Mouse (Mus musculus) heart, embryonic 10.5 days (tissue): ENCODE results near the gene 4931428F04Rik. TPM values are rescaled to one million over a fixed set of nuclear protein-coding genes. Genes with fewer than 3 reads are reported as not detected.
A peak's percentile ranks its signal among the peaks of the same experiment; 100 is the strongest.

Experiments used
- DNase-seq: peaks from one replicate; pipeline ENCODE4 v3.0.0-alpha.2; 2017; ENCODE audit warnings: low spot score
- H3K27ac ChIP-seq: fragments of 300-500 bp; sonication (generic); 2 replicates; pipeline ENCODE4 v1.5.1; 2016; ENCODE audit warnings: mild to moderate bottlenecking
- H3K27me3 ChIP-seq: fragments of 300-500 bp; sonication (generic); 2 replicates; pipeline ENCODE4 v1.6.1; 2016; ENCODE audit warnings: mild to moderate bottlenecking; ENCODE audit not compliant: poor library complexity, insufficient read depth, severe bottlenecking
- H3K36me3 ChIP-seq: fragments of 300-500 bp; sonication (generic); 2 replicates; pipeline ENCODE4 v1.6.1; 2016; ENCODE audit warnings: mild to moderate bottlenecking, moderate library complexity
- H3K4me1 ChIP-seq: fragments of 300-500 bp; sonication (generic); 2 replicates; pipeline ENCODE4 v1.6.1; 2016; ENCODE audit warnings: mild to moderate bottlenecking
- H3K4me3 ChIP-seq: fragments of 300-500 bp; sonication (generic); 2 replicates; pipeline ENCODE4 v1.5.1; 2016; ENCODE audit warnings: mild to moderate bottlenecking, moderate library complexity
- H3K9me3 ChIP-seq: fragments of 300-500 bp; sonication (generic); 2 replicates; pipeline ENCODE4 v1.6.1; 2016; ENCODE audit warnings: mild to moderate bottlenecking, moderate library complexity
- WGBS: fragments of 180-500 bp; shearing (Covaris S2); methylation state at CpG from one replicate; pipeline ENCODE4 v1.1.7; 2016; 5-methylcytosine and 5-hydroxymethylcytosine counted together
- polyA plus RNA-seq: library from polyadenylated mRNA; unstranded; fragments of >200 nt; fragmentation: Nextera tagmentation; extraction: Ambion mirVana; gene quantifications from 2 replicates; pipeline ENCODE4 v1.2.1, GENCODE M21; 2016

4931428F04Rik gene
- polyA plus RNA-seq, 1 experiment from 2014 or later = 8.6 TPM

- Histone ChIP-seq H3K27me3 (no peaks in the 10 kb centered on the region), H3K36me3 (peaks cover 61% of the 10 kb centered on the region), H3K4me1 (peaks cover 24% of the 10 kb centered on the region; the same call in 1 of the 2 replicates), H3K27ac (no peak overlapping the region), H3K9me3 (no peaks in the 10 kb centered on the region), H3K4me3 (no peak overlapping the region)
- no peak for DNase-seq
- 89% methylated on average over 4 of the region's 4 CpGs for WGBS
These were observed 28.3 kb upstream of the 4931428F04Rik start for GRCm38 (mm10) chr8:105317941-105318340.

DNA sequence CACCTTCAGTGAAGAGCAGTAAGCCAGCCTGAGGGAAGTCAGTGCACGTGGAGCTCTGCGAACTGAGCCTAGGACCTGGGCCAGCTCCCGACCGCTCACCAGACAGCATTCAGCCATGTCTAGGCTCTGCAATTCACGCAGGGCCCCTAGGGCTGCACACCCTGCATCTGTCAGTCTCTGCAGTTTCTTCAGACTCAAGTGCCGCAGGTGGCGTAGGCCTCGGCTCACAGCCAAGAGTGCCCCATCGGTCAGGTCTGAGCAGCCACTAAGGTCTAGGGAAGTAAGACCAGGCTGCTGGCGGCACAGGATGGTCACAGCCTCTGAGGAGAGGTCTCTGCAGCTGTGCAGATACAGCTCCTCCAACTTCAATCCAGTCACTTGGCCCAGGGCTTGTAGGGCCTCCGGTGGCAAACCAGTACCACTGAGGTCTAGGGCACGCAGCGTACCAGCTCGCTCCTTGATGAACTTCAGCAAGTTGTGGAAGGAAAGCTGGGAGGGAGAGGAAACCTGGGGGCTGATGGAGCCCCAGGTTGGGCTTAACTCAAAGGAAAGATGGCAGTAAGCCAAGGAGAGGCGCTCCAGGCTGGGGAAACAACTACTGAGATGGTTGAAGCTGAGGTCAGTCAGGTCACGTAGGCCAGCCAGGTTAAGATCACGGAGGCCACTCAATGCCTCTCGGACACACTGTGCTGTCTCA lies 25.6 kb upstream of the 4931428F04Rik start:
- peaks cover 79% of the 10 kb centered on the region for H3K36me3 ChIP-seq

GRCm38 (mm10) chr8:105313622-105314402 lies 24.1 kb upstream of the 4931428F04Rik start:
- 66% methylated on average over 9 of the region's 9 CpGs for WGBS
- Histone ChIP-seq H3K27ac (no peak overlapping the region), H3K4me3 (no peak overlapping the region), H3K36me3 (peaks cover 85% of the 10 kb centered on the region), H3K4me1 (peaks cover 25% of the 10 kb centered on the region; the same call in 1 of the 2 replicates), H3K9me3 (no peaks in the 10 kb centered on the region), H3K27me3 (no peaks in the 10 kb centered on the region)
- no peak for DNase-seq

More for the DNA sequence above, 25.6 kb upstream of the 4931428F04Rik start:
- 89% methylated on average over 18 of the region's 18 CpGs for WGBS
- no peaks in the 10 kb centered on the region for H3K27me3 ChIP-seq
- H3K9me3 ChIP-seq = no peaks in the 10 kb centered on the region
- H3K4me1 ChIP-seq = peaks cover 24% of the 10 kb centered on the region; the same call in 1 of the 2 replicates
- no peak overlapping the region for H3K27ac ChIP-seq
- DNase-seq = no peak
- H3K4me3 ChIP-seq = no peak overlapping the region

- Histone ChIP-seq H3K4me1 (peaks cover 22% of the 10 kb centered on the region; the same call in 1 of the 2 replicates), H3K27ac (no peak overlapping the region), H3K4me3 (no peak overlapping the region), H3K36me3 (peaks cover 85% of the 10 kb centered on the region), H3K27me3 (no peaks in the 10 kb centered on the region), H3K9me3 (no peaks in the 10 kb centered on the region)
- WGBS = 90% methylated on average over 8 of the region's 8 CpGs
- DNase-seq = no peak
These were observed 23.3 kb upstream of the 4931428F04Rik start for GRCm38 (mm10) chr8:105312891-105313481.

DNA sequence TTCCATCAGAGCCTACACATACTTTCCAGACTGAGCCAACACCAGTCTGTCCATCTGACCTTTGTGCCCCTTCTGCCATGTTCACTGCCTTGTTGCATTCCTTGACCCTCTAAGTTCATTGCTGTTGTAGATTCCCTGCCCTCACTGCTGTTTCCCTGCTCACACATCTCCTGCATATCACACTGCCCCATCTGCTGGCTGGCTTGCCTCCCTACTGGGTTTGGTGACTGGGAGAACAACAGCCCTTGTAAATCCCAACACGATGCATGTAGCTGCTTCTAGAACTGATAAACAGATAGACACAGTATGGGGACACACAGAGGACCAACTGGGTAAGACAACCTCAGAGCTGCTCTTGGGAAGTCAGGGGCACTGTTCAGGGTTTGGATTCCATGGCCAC lies 22.1 kb upstream of the 4931428F04Rik start:
- Histone ChIP-seq H3K4me3 (no peak overlapping the region), H3K4me1 (peaks cover 28% of the 10 kb centered on the region; the same call in 1 of the 2 replicates), H3K9me3 (no peaks in the 10 kb centered on the region), H3K27me3 (no peaks in the 10 kb centered on the region), H3K27ac (no peak overlapping the region), H3K36me3 (peaks cover 92% of the 10 kb centered on the region)
- WGBS = 81% methylated on average over 1 of the region's 1 CpGs
- DNase-seq = no peak

- WGBS = 85% methylated on average over 8 of the region's 8 CpGs
- Histone ChIP-seq H3K36me3 (peaks cover 80% of the 10 kb centered on the region), H3K27ac (no peak overlapping the region), H3K27me3 (no peaks in the 10 kb centered on the region), H3K9me3 (no peaks in the 10 kb centered on the region), H3K4me3 (no peak overlapping the region), H3K4me1 (peaks cover 38% of the 10 kb centered on the region)
- no peak for DNase-seq
These were observed 20.5 kb upstream of the 4931428F04Rik start for GRCm38 (mm10) chr8:105310118-105310517.

DNA sequence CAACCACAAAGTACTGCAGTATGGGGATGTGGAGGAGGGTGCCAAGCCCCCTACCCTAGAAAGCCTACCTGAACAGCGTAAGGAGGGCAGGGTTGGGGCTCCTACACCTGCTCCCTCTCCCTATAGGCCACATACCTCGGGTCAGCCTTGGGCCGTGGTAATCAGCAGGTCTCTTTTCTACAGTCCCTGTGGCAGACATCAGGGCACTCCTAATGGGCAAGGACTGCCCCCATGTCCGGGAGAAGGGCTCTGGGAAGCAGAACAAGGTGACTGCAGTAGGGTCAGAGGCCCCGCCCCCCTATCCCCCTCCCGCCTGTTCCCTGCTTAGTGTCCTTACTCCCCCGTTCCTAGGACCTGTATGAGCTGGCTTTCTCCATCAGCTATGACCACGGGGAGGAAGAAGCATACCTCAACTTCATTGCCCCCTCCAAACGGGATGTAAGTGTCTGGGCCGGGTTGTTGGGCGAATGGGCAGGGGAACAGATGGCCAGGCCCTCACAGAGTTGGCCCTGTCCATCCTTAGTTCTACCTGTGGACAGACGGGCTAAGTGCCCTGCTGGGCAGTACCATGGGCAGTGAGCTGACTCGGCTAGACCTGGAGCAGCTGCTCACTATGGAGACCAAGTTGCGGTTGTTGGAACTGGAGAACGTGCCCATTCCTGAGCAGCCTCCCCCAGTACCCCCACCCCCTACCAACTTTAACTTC lies 19.6 kb upstream of the 4931428F04Rik start:
- Histone ChIP-seq H3K4me3 (no peak overlapping the region), H3K27me3 (no peaks in the 10 kb centered on the region), H3K4me1 (peaks cover 42% of the 10 kb centered on the region), H3K9me3 (no peaks in the 10 kb centered on the region), H3K27ac (no peak overlapping the region), H3K36me3 (peaks cover 79% of the 10 kb centered on the region)
- DNase-seq = no peak
- WGBS = 77% methylated on average over 15 of the region's 15 CpGs

- Histone ChIP-seq H3K4me1 (peaks cover 42% of the 10 kb centered on the region), H3K9me3 (no peaks in the 10 kb centered on the region), H3K4me3 (no peak overlapping the region), H3K27ac (no peak overlapping the region), H3K27me3 (no peaks in the 10 kb centered on the region), H3K36me3 (peaks cover 80% of the 10 kb centered on the region)
- 91% methylated on average over 10 of the region's 10 CpGs for WGBS
- DNase-seq = no peak
These were observed 18.8 kb upstream of the 4931428F04Rik start for GRCm38 (mm10) chr8:105308428-105308827.

DNA sequence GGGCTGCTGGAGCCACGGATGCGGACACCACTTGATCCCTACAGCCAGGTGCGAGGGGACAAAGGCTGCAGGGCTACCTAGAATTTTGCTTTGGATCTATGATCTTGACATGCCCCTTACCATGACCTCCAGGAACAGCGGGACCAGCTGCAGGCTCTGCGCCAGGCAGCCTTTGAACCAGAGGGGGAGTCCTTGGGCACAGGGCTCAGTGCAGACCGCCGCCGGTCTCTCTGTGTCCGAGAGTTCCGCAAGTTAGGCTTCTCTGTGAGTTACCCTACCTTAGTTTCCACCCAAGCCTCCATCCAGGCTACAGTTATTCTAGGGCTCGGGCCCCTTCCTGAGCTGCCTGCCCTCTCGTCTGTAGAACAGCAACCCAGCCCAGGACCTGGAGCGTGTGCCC lies 18.0 kb upstream of the 4931428F04Rik start:
- Histone ChIP-seq H3K4me1 (peaks cover 42% of the 10 kb centered on the region), H3K4me3 (no peak overlapping the region), H3K27me3 (no peaks in the 10 kb centered on the region), H3K36me3 (peaks cover 79% of the 10 kb centered on the region), H3K9me3 (no peaks in the 10 kb centered on the region), H3K27ac (no peak overlapping the region)
- DNase-seq = no peak
- WGBS = 93% methylated on average over 13 of the region's 13 CpGs

GRCm38 (mm10) chr8:105306146-105306691 lies 16.6 kb upstream of the 4931428F04Rik start:
- Histone ChIP-seq H3K9me3 (no peaks in the 10 kb centered on the region), H3K4me3 (peak overlapping the region; percentile 61), H3K27ac (peak overlapping the region; percentile 88), H3K36me3 (peaks cover 78% of the 10 kb centered on the region), H3K4me1 (peaks cover 42% of the 10 kb centered on the region), H3K27me3 (no peaks in the 10 kb centered on the region)
- DNase-seq = no peak
- 48% methylated on average over 5 of the region's 5 CpGs for WGBS

DNA sequence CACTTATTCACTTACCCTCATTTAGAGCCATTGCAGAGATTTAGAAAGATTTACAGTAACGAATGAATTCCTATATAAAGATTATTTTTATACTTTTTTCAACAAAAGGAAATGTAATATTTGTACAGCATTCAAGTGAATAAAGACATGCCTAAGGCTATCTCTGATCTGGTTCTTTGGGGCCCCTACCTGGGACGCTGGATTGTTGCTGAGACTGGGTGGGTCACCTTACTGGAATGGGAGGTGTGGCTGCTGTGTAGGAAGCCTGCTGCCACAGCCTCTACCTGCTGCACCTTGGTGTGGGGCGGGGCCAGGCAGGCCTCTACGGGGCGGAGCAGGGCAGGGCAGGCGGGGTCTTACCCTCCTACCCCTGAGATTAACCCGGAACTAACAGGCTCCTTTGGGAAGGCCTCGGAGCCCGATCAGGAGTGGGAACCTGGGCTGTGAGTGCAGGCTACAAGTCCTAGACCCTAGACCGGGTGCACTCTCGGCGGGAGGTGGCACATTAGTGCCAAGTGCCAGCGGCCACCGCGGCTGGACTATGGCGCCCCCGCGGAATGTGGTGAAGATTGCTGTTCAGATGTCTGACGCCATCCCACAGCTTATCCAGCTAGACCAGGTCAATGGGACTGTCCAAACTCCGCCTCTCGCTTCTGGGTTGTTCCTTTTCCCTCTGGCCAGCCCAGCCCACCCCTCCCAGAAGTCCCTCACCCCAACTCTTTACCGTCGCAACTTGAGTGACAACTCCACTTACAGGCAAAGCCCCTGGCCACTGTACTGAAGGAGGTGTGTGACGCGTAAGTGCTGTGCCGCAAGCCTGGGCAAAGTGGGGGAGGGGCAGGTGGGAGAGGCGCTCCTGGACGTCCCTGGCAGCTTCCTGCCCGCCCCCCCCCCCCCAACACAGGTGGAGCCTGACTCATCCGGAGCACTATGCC lies 15.8 kb upstream of the 4931428F04Rik start, which contains the start of gene Elmo3:
Gene Elmo3 (plus strand): TSS at position 391 of the 935 bp plus-strand sequence.
- H3K27me3 ChIP-seq = no peaks in the 10 kb centered on the region
- peaks cover 42% of the 10 kb centered on the region for H3K4me1 ChIP-seq
- peak; percentile 87 for DNase-seq
- peaks cover 81% of the 10 kb centered on the region for H3K36me3 ChIP-seq
- H3K9me3 ChIP-seq = no peaks in the 10 kb centered on the region
- peak within 1 kb of the TSS; percentile 61 for H3K4me3 ChIP-seq
- peak within 1 kb of the TSS; percentile 88 for H3K27ac ChIP-seq
- 6% methylated on average over 26 of the region's 30 CpGs for WGBS
